Mouse (Mus musculus) G1E (cell line): ENCODE measurements at regions not wholly inside any gene's neighbourhood (a gene's known extent, or its start where the extent isn't known, plus 50 kb on each side); places are given as distances from the start of the nearest gene placed in this dataset.

Source experiments
- CTCF ChIP-seq: IDR thresholded peaks from 2 replicates; pipeline ENCODE4 v1.5.1; 2012; ENCODE audit warnings: low read depth, low read length, inconsistent platforms, mixed read lengths
- GATA1 ChIP-seq: IDR thresholded peaks from 2 replicates; pipeline ENCODE4 v1.6.1; 2012; ENCODE audit warnings: borderline replicate concordance, low read length, inconsistent platforms, mixed read lengths

DNA sequence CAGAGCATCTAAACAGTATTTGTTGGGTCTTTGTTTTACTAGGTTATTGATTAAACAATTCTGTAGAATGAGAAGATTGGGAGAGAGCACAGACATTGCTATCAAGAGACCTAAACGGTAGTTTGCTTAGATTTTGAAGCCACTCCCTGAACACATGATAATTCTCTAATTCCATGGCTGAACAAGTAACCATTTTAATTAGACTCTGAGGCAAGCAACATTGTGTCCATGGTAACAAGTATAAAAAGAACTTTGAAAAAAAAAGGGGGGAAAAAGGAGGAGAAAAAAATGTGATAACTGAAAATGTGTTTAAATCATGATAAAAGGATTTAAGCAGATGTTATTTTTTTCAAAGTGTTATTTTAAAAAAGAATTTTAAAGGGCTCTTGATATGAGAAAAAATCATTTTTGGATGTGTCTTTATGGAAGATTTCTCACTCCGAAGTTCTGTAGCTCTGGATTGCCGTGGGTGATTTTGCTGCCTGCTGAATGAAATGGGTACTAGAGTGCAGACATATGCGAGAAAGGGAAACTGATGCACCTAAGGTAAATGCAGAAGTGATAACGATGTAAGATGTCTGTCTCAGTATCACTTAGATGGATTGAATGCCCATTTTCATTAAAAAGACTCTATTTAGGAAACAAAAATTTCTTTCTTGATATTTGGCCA is 1166.9 kb upstream of the Zeb2 start:
- TF ChIP-seq CTCF (no peak), GATA1 (no peak)
